Mouse (Mus musculus): ENCODE measurements around the gene Mob4.
A peak's percentile ranks its signal among the peaks of the same experiment; 100 is the strongest.

The Mob4 gene

DNA sequence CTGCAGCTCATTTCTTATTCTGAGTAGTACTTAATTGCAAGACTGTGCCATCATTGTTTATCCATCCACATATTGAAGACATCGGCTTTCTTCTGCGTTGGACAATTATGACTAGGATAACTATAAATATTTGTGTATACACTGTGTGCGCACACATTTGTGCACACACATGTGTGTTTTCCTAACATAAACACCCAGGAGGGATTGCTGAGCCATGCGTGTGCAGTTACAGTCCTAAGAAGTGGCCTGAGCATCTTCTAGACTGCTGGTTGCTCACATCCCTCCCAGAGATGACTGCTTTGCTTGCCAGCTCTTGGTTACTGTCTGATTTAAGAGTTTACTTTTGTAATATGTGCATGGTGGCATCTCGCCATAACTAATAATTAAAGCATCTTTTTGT lies 51.4 kb downstream of the Mob4 start:
- DNase-seq (ENCODE audit: low spot score in 2 of 2): no peak

DNA sequence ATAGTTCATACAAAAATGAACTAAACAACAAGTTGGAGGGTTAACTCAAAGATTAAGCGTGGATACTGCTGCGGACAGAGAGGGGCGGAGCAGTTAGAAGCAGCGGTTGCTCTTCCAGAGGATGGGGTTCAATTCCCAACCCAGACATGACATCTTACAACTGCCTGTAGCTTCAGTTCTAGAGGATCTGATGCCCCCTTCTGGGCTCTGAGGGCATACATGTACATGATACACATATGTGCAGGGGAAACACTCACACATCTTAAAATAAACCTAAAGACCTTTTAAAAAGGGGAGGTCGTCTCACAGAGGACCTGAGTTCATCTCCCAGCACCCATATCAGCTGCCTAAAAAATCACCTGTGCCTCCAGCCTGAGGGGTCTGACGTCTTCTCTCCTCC lies 54.7 kb downstream of the Mob4 start:
- DNase-seq (ENCODE audit: low spot score in 2 of 2): no peak

DNA sequence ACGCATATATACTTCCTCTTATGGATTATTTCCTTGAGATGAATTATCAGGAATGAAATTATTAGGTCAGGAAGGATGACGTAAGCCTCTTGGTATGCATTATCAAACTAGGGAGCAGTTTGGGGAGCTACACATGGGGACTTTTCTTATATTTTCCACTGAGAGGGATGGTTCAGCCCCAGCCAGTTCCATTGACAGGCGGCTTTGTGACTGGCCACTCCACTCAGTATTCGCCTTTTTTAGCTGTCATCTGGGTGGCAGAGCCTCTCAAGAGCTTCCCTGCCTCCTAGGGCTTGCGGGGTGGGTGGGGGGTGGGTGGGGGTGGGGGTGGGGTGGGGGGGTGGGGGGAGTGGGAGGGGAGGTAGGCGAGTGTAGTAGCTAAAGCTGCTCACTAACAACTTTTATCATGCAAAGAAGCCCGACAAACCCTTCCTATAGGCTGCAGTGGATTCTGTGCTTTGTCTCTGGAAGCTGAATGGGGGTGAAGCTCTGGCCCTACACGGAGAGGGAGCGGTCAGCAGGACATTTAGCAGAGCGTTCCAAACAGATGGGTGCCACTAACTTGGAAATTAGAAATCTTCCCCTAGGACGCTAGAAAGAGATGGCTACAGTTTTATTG lies 55.7 kb downstream of the Mob4 start:
- no peak for DNase-seq (ENCODE audit: low spot score in 2 of 2)

DNA sequence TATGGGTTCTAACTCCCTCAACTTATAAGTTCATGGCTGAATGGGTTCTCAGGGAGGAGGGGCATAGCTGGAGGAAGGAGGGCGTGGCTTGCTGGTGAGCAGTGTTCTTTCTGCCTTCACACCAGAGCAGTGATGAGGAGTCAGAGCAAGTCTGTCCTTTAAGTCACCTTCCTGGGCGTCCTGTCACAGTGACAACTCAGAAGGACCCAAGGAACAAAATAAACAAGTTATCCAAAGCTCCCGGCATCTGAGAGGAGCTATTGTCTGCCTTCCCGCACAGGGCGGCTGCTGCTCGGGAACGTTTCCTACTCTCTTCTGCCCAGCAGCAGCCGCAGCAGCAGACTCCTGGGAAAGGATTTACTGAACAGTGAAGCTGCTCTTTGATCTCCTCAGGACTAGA lies 61.0 kb downstream of the Mob4 start:
- DNase-seq (ENCODE audit: low spot score in 2 of 2): no peak

DNA sequence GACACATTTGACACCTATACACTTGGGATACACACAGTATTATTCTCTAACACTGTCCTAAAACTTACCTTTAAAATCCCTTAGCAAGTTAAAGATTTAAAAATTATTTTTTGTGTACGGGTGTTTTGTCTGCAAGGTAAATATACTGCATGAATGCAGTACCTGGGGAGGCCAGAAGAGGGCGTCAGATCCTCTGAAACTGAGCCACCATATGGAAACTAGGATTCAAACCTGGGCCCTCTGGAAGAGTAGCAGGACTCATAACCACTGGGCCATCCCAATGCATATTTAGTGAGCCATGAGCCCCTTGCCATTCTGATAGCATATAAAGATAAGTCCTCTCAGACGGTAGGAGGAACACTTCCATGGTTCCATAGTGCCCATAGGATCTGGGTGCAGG lies 61.8 kb downstream of the Mob4 start:
- DNase-seq (ENCODE audit: low spot score in 2 of 2): no peak

DNA sequence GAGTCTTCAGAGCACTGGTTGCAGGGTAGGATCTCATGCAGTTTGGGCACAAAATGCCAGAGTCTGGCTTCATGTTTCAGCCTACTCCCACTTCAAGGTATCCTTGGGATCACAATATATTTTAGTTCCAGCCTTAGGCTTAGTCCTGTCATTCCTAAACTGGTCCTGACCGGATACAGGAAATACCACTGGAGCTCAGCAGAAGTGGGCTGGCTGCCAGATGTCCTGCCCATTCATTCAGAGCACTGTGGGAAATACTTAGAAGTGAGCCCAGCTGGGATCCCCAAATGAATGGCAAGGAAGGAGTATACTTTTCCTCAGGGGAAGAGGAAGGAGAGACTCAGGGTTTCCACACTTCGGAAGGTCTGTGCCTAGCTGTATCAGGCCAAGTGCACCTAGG lies 62.3 kb downstream of the Mob4 start:
- DNase-seq (ENCODE audit: low spot score in 2 of 2): peak in 1 of 2 experiments; percentile 28

DNA sequence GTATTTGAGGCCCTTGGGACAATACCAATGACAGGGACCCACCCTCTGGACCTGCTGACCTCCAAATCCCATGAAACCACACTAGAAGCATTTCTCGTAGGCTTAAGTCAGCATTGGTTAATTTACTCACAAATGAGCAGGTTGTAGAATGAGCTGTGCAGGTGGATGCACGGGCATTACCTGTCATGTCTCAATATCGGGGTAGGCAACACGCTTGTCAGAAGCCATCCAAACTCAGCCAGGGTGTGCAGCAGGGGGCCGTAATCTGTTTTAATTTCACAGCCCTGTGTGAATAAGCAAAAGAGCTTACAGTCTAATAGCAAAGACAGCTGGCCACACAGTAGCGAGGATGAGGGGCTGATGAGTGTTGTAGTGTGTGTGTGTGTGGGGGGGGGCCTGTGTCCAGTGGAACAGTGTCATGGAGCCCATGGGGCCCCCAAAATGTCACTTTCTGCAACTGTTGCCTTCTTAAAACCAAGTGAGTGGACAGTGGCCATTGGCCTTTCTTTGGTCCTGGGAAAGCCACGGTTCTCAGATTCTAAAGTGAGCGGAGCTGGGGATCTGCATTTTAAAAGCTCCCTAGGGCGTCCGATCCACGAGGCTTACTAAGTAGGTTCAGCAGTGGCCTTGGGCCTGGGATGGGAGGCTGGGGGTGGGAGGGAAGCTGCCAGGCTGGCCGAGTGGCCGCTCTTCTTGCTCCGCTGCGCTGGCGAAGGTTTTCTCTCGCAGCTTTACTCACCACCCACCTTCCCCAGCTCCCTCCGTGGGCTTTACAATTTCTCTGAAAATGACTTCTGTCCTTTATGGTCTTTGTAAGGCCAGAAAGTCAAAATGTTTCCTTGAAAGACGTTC lies 63.3 kb downstream of the Mob4 start:
- DNase-seq (ENCODE audit: low spot score in 2 of 2): no peak

DNA sequence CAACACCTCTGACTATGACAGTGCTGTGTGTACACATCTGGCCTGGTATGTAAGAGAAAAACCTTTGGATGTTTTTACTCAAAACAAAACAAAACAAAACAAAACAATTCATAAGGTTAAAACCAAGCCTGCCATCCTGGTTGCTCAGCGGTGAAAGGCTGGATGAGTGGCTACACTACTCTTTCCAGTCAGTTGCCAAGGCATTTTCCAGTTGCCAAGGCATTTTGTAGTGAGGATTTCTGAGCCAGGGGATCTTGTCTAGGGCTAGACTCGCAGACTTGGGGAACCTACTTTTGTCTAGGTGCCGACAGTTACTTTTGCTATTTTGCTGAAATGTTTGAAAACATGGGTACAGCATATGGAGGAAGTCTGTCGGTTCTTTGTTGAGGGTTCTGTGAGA lies 64.0 kb downstream of the Mob4 start:
- DNase-seq (ENCODE audit: low spot score in 2 of 2): no peak

DNA sequence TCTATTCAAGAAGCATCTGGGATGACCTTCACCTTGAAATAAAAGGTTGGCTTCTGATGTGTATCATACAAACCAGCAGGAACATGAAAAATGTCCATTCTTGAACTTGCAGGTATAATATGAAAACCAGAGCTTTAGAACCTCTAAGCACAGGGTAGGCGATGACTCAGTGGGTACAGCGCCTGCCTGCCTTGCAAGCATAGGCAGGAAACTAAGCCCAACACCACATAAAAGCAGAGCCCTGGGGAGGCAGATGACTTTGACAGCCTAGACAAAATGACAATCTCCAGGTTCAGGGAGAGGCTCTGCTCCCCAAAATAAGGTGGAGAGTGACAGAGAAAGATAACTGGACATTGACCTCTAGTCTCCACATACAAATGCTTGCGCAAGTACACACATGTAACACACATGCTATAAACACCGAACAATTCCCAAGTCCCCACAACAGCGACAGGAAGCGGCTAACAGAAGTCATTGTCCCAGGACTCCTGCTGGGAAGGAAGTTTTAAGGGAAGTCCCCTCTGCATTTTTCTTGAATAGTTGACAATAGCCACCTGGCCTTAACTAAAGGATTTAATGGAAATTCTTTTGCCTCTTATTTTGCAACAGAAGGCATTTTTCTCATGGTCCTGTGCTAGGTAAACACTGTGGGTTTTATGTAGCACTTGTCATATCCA lies 65.4 kb downstream of the Mob4 start:
- DNase-seq (ENCODE audit: low spot score in 2 of 2): no peak

DNA sequence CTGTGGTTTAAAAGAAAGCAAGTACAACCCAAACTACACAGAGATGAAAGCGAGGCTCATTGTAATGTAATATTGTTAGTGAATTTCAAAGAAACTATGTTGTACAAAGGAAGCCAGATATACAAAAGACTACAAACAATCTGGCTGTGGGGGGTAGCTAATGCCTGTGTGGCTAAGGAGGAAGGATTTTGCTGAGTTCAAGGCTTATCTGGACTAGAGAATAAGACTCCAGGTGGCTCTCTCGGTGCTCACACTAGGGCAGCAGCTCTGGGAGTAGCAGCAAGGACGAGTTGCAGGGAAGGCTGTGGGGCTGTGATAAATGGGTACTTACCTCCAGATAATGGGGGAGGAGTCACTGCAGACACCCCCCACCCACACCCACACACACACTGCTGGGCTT lies 67.7 kb downstream of the Mob4 start:
- no peak for DNase-seq (ENCODE audit: low spot score in 2 of 2)

DNA sequence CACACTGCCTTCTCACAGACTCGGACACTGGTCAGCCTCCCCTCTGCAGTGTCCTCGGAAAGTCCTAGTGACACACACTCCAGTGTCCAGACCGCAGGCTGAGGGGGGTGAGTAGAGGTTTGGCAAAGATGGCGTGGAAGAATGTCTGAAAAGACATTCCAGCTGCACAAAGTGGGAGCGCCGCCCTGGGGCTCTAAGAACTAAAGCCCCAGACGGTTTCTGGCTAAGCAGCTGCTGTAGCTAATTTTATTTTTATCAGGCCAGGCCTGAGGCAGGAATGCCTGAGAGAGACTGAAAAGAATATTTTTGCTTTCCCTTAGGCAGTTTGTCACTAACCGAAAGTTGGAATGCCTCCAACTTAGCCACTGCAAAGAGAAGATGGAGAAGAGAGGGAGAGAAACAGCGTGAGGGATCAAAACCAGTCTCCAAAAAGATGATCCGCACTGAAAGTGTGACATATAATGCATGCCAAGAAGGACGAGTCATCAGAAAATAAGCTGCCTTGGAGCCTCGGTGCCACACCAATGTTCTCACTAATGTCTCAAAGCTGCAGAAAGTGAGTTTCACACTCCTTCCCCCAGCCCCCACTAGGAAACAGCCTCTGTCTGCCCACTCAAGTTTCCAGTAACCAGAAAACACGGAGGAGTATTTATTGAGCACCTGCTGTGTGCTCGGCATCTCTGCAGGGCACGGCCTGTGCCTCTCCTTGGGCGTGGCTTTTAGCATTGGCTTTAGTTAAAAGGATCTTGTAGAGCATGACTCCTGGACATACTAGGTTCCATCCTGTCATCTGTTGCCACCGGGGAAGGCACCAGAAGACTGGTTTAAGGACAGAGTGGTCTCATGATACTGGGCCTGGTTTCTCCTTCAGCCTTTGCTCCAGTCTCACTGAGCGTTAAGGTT lies 71.1 kb downstream of the Mob4 start:
- peak; percentile 30 to 39 for DNase-seq (ENCODE audit: low spot score in 2 of 2)
